Mouse (Mus musculus): ENCODE measurements around the gene Lrmda. TPM values are rescaled to one million over a fixed set of nuclear protein-coding genes. Genes with fewer than 3 reads are reported as not detected.

Gene Lrmda
- total and polyA plus RNA-seq, 3 experiments, result 5.1 to 5.9 TPM; not detected in 1

- peaks cover 6 to 10% of the 10 kb centered on the region in 2 experiments for H3K4me1 ChIP-seq (ENCODE audit: control insufficient read depth in 1 of 2, insufficient read depth in 2 of 2, low read length in 2 of 2)
These were observed 855.1 kb downstream of the Lrmda start for GRCm38 (mm10) chr14:22874584-22874983.

GRCm38 (mm10) chr14:22887182-22887581, 867.7 kb downstream of the Lrmda start:
- Histone ChIP-seq H3K9me3 (replicated peaks; ENCODE audit: insufficient read depth, low read length) (no peaks in the 10 kb centered on the region), H3K27ac (ENCODE audit: control insufficient read depth, low read depth, low read length) (no peak overlapping the region), H3K27me3 (ENCODE audit: control insufficient read depth in 1 of 2, insufficient read depth in 2 of 2, low read length in 2 of 2) (no peaks in the 10 kb centered on the region), H3K79me2 (ENCODE audit: control insufficient read depth, insufficient read depth, low read length, poor library complexity) (no peaks in the 10 kb centered on the region), H3K36me3 (ENCODE audit: control insufficient read depth in 1 of 2, insufficient read depth in 2 of 2, low read length in 2 of 2) (no peaks in the 10 kb centered on the region), H3K4me3 (ENCODE audit: control insufficient read depth in 1 of 2, insufficient read depth in 1 of 2, low read depth in 2 of 2, low read length in 2 of 2) (no peak overlapping the region), H3K9ac (ENCODE audit: control insufficient read depth, low read depth, low read length, poor library complexity, severe bottlenecking) (no peak overlapping the region), H3K4me1 (ENCODE audit: control insufficient read depth in 1 of 2, insufficient read depth in 2 of 2, low read length in 2 of 2) (peaks cover 0 to 3% of the 10 kb centered on the region in 2 experiments; a peak in 1 of 4 replicates)
- no peak for TF ChIP-seq MYB (IDR thresholded peaks at IDR 0.05; ENCODE audit: low read depth, low read length)
- TF ChIP-seq POLR2AphosphoS5 (IDR thresholded peaks at IDR 0.05; ENCODE audit: borderline replicate concordance, low read depth, low read length), result no peak
- DNase-seq (ENCODE audit: low read depth, low spot score), result no peak

More at GRCm38 (mm10) chr14:22874584-22874983, 855.1 kb downstream of the Lrmda start:
- no peaks in the 10 kb centered on the region for H3K9me3 ChIP-seq (replicated peaks; ENCODE audit: insufficient read depth, low read length)
- peak; percentile 73 for DNase-seq (ENCODE audit: low read depth, low spot score)
- no peaks in the 10 kb centered on the region for H3K27me3 ChIP-seq (ENCODE audit: control insufficient read depth in 1 of 2, insufficient read depth in 2 of 2, low read length in 2 of 2)
- H3K36me3 ChIP-seq (ENCODE audit: control insufficient read depth in 1 of 2, insufficient read depth in 2 of 2, low read length in 2 of 2), result peaks cover 0 to 24% of the 10 kb centered on the region in 2 experiments; a peak in 2 of 4 replicates
- H3K9ac ChIP-seq (ENCODE audit: control insufficient read depth, low read depth, low read length, poor library complexity, severe bottlenecking), result peak overlapping the region; percentile 2; the same call in 1 of the 2 replicates
- no peaks in the 10 kb centered on the region for H3K79me2 ChIP-seq (ENCODE audit: control insufficient read depth, insufficient read depth, low read length, poor library complexity)
- peak overlapping the region; percentile 51 for H3K27ac ChIP-seq (ENCODE audit: control insufficient read depth, low read depth, low read length)
- H3K4me3 ChIP-seq (ENCODE audit: control insufficient read depth in 1 of 2, insufficient read depth in 1 of 2, low read depth in 2 of 2, low read length in 2 of 2), result no peak overlapping the region
- no peak for TF ChIP-seq NRF1 (IDR thresholded peaks at IDR 0.05; ENCODE audit: insufficient read depth, low read depth, low read length, poor library complexity, severe bottlenecking)
- no peak for TF ChIP-seq USF1 (IDR thresholded peaks at IDR 0.05; ENCODE audit: low read depth, low read length)
- TF ChIP-seq NELFE (IDR thresholded peaks at IDR 0.05; ENCODE audit: low read depth, low read length), result no peak
- TF ChIP-seq ETS1 (IDR thresholded peaks at IDR 0.05; ENCODE audit: low read depth, low read length), result 0 out of 2 replicates have a peak, but pooled peaks have one; percentile 13
- 0 out of 2 replicates have a peak, but pooled peaks have one; percentile 30 for TF ChIP-seq TBP (IDR thresholded peaks at IDR 0.05; ENCODE audit: low read depth, low read length)
- TF ChIP-seq ZMIZ1 (IDR thresholded peaks at IDR 0.05; ENCODE audit: low read depth, low read length), result no peak
- TF ChIP-seq BHLHE40 (IDR thresholded peaks at IDR 0.05; ENCODE audit: borderline replicate concordance, low read depth, low read length), result no peak
- peak; percentile 76 for TF ChIP-seq EP300 (IDR thresholded peaks at IDR 0.05; ENCODE audit: low read depth in 1 of 2, low read length in 2 of 2)
- TF ChIP-seq POLR2AphosphoS2 (IDR thresholded peaks at IDR 0.05; ENCODE audit: low read length), result no peak
- TF ChIP-seq USF2 (IDR thresholded peaks at IDR 0.05; ENCODE audit: borderline replicate concordance in 1 of 2, insufficient read depth in 1 of 2, low read depth in 1 of 2, low read length in 2 of 2), result no peak
- TF ChIP-seq JUND (IDR thresholded peaks at IDR 0.05; ENCODE audit: low read depth, low read length), result no peak
- TF ChIP-seq MYB (IDR thresholded peaks at IDR 0.05; ENCODE audit: low read depth, low read length), result no peak
- no peak for TF ChIP-seq MAX (IDR thresholded peaks at IDR 0.05; ENCODE audit: low read length)
- no peak for TF ChIP-seq TAL1 (IDR thresholded peaks at IDR 0.05; ENCODE audit: low read length)
- TF ChIP-seq MXI1 (IDR thresholded peaks at IDR 0.05; ENCODE audit: low read depth, low read length), result no peak
- TF ChIP-seq GATA1 (IDR thresholded peaks at IDR 0.05; ENCODE audit: low read depth, low read length), result peak; percentile 75
- no peak for TF ChIP-seq SMC3 (IDR thresholded peaks at IDR 0.05; ENCODE audit: low read depth, low read length)
- TF ChIP-seq GABPA (IDR thresholded peaks at IDR 0.05; ENCODE audit: low read depth, low read length), result no peak
